Mouse (Mus musculus): Measurements from ENCODE around the gene Rabac1.

The Rabac1 gene

GRCm38 (mm10) chr7:24930475-24930874 is 42.1 kb downstream of the Rabac1 start:
- no peak for DNase-seq (ENCODE audit: low spot score in 2 of 2)

All from left cerebral cortex, adult 9 months (tissue).